Mouse (Mus musculus) inflammation-experienced regulatory T-cells, adult 6 months (primary cell): ENCODE data around the gene Nrip1. TPM values are rescaled to one million over a fixed set of nuclear protein-coding genes. Genes with fewer than 3 reads are reported as not detected.

ENCODE experiments used
- ATAC-seq: one replicate; pipeline ENCODE4 v1.8.0; 2017
- polyA plus RNA-seq, 3 experiments: library from polyadenylated mRNA; unstranded; fragments of 100-300 nt; shearing (Covaris generic); gene quantifications; one replicate each; pipeline ENCODE4 v1.2.1; 2017

The Nrip1 gene
- polyA plus RNA-seq, 3 experiments from 2014 or later, result 26.2 to 66.5 (median 54.1) TPM

- peak; percentile 5 for ATAC-seq
Observed at GRCm38 (mm10) chr16:76372045-76372940, 1.3 kb downstream of the Nrip1 start.

GRCm38 (mm10) chr16:76371614-76371917, 2.1 kb downstream of the Nrip1 start:
- ATAC-seq, result no peak

- ATAC-seq, result peak; percentile 19
Observed at GRCm38 (mm10) chr16:76370716-76371613, 2.7 kb downstream of the Nrip1 start.

- ATAC-seq, result no peak
Observed at GRCm38 (mm10) chr16:76370041-76370715, 3.4 kb downstream of the Nrip1 start.

GRCm38 (mm10) chr16:76369236-76369635, 4.4 kb downstream of the Nrip1 start:
- no peak for ATAC-seq

- ATAC-seq, result peak; percentile 5
Observed at GRCm38 (mm10) chr16:76367261-76367908, 6.2 kb downstream of the Nrip1 start.

- ATAC-seq, result peak; percentile 30
Observed at GRCm38 (mm10) chr16:76365790-76366406, 7.7 kb downstream of the Nrip1 start.

GRCm38 (mm10) chr16:76365237-76365636, 8.4 kb downstream of the Nrip1 start:
- ATAC-seq, result no peak

GRCm38 (mm10) chr16:76363641-76364040, 10.0 kb downstream of the Nrip1 start:
- ATAC-seq, result no peak

GRCm38 (mm10) chr16:76362982-76363381, 10.6 kb downstream of the Nrip1 start:
- no peak for ATAC-seq

GRCm38 (mm10) chr16:76360441-76360840, 13.2 kb downstream of the Nrip1 start:
- no peak for ATAC-seq

GRCm38 (mm10) chr16:76358757-76359156, 14.9 kb downstream of the Nrip1 start:
- no peak for ATAC-seq

GRCm38 (mm10) chr16:76358128-76358748, 15.4 kb downstream of the Nrip1 start:
- ATAC-seq, result no peak

- peak; percentile 49 for ATAC-seq
Observed at GRCm38 (mm10) chr16:76357155-76357554, 16.5 kb downstream of the Nrip1 start.

- no peak for ATAC-seq
Observed at GRCm38 (mm10) chr16:76355947-76356550, 17.6 kb downstream of the Nrip1 start.

- ATAC-seq, result peak; percentile 47
Observed at GRCm38 (mm10) chr16:76355267-76355666, 18.4 kb downstream of the Nrip1 start.

- ATAC-seq, result peak; percentile 27
Observed at GRCm38 (mm10) chr16:76354841-76355240, 18.8 kb downstream of the Nrip1 start.

GRCm38 (mm10) chr16:76354289-76354688, 19.3 kb downstream of the Nrip1 start:
- ATAC-seq, result peak; percentile 64

- ATAC-seq, result peak; percentile 15
Observed at GRCm38 (mm10) chr16:76350922-76351321, 22.7 kb downstream of the Nrip1 start.

GRCm38 (mm10) chr16:76349053-76349452, 24.6 kb downstream of the Nrip1 start:
- ATAC-seq, result no peak
